Mouse (Mus musculus): ENCODE measurements around the gene Gm27027.

DNA sequence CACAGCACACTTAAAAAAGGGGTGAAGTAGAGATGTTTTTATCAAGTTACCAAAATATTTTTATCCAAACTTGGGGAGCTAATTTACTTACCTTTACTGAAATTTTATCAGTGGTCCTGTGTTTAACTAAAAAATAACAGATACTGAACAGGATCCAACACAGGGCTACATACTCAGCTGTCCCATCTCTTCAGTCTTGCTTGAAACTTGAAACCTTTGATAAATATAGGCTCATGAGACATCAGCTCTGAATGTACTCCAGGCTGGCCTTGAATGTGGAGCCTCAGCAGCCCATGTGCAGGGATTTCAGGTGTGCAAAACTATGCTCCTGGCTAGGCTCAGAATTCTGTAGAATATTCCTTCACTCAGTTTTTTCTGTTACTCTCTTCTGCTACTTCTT, 34.4 kb upstream of the Gm27027 start:
- TF ChIP-seq CTCF (IDR thresholded peaks at IDR 0.05) (no peak), EP300 (IDR thresholded peaks at IDR 0.05) (no peak)
